Mouse (Mus musculus) midbrain, embryonic 13.5 days (tissue): ENCODE measurements around the gene Smarca2. TPM values are rescaled to one million over a fixed set of nuclear protein-coding genes. Genes with fewer than 3 reads are reported as not detected.
"Not testable (repeated sequence)": the region's sequence is repeated elsewhere in the genome, so short reads cannot be mapped to it uniquely, and the experiment has no call there.

Source experiments
- ATAC-seq: fragments of 200-750 bp; cut with Nextera tagmentation; 2 replicates; pipeline ENCODE4 v1.8.0; 2017; ENCODE audit warnings: mild to moderate bottlenecking, moderate TSS enrichment, moderate library complexity
- H3K27ac ChIP-seq: fragments of 300-500 bp; sonication (generic); 2 replicates; pipeline ENCODE4 v1.5.1; 2015; ENCODE audit warnings: inconsistent platforms, mild to moderate bottlenecking, moderate library complexity
- H3K27me3 ChIP-seq: fragments of 300-500 bp; sonication (generic); 2 replicates; pipeline ENCODE4 v1.6.1; 2015; ENCODE audit warnings: mild to moderate bottlenecking, inconsistent platforms
- H3K36me3 ChIP-seq: fragments of 300-500 bp; sonication (generic); 2 replicates; pipeline ENCODE4 v1.6.1; 2015; ENCODE audit warnings: mild to moderate bottlenecking, inconsistent platforms
- H3K4me1 ChIP-seq: fragments of 300-500 bp; sonication (generic); replicated peaks from 2 replicates; pipeline ENCODE4 v1.6.1; 2015; ENCODE audit warnings: inconsistent platforms
- H3K4me2 ChIP-seq: fragments of 300-500 bp; sonication (generic); replicated peaks from 2 replicates; pipeline ENCODE4 v1.6.1; 2015; ENCODE audit warnings: moderate library complexity, mild to moderate bottlenecking, inconsistent platforms
- H3K4me3 ChIP-seq: fragments of 300-500 bp; sonication (generic); replicated peaks from 2 replicates; pipeline ENCODE4 v1.5.1; 2015; ENCODE audit warnings: mild to moderate bottlenecking, inconsistent platforms
- H3K9ac ChIP-seq: fragments of 300-500 bp; sonication (generic); replicated peaks from 2 replicates; pipeline ENCODE4 v1.6.1; 2015; ENCODE audit warnings: mild to moderate bottlenecking, inconsistent platforms
- H3K9me3 ChIP-seq: fragments of 300-500 bp; sonication (generic); 2 replicates; pipeline ENCODE4 v1.6.1; 2016; ENCODE audit warnings: mild to moderate bottlenecking, inconsistent platforms
- WGBS: fragments of 180-500 bp; shearing (Covaris S2); methylation state at CpG from one replicate; pipeline ENCODE4 v1.1.7; 2015; 5-methylcytosine and 5-hydroxymethylcytosine counted together
- polyA plus RNA-seq: library from polyadenylated mRNA; unstranded; fragments of >200 nt; fragmentation: Nextera tagmentation; extraction: Ambion mirVana; gene quantifications from 2 replicates; pipeline ENCODE4 v1.2.1, GENCODE M21; 2015

Gene Smarca2
- polyA plus RNA-seq, 1 experiment from 2014 or later: 109 TPM

- no peaks in the 10 kb centered on the region for H3K27me3 ChIP-seq
- H3K9ac ChIP-seq: no peak overlapping the region
- H3K9me3 ChIP-seq: no peaks in the 10 kb centered on the region
- 93% methylated on average over 6 of the region's 6 CpGs for WGBS
- no peaks in the 10 kb centered on the region for H3K4me1 ChIP-seq
- no peak overlapping the region for H3K4me2 ChIP-seq
- H3K27ac ChIP-seq: no peak overlapping the region
- no peak overlapping the region for H3K4me3 ChIP-seq
- ATAC-seq: no peak
- H3K36me3 ChIP-seq: peaks cover 21% of the 10 kb centered on the region
Observed at GRCm38 (mm10) chr19:26670089-26670488, 65.2 kb downstream of the Smarca2 start.

GRCm38 (mm10) chr19:26671413-26671812 lies 66.6 kb downstream of the Smarca2 start:
- H3K9me3 ChIP-seq, H3K4me1 ChIP-seq, H3K27me3 ChIP-seq, H3K9ac ChIP-seq, H3K4me3 ChIP-seq, H3K27ac ChIP-seq, H3K4me2 ChIP-seq, ATAC-seq: not testable (repeated sequence)
- peaks cover 21% of the 10 kb centered on the region for H3K36me3 ChIP-seq

DNA sequence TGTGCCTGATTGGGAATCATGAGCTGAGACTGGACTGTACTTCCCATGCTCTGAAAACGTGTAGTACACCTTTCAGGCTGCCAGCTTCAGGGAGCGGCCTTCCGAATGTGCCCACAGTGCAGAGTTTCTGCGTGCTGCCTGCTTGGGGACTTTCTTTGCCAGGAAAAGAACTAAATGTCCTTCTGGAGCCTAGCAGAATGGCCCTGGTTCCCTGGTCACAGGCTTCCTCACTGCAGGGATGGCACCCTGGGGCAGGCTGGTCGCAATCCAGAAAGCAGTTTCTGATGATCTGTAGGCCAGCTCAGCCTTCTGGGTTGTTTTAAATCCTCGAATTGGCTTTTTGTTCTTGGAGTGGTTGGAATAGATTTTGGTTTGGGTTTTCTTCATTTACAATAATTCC lies 71.1 kb downstream of the Smarca2 start:
- Histone ChIP-seq H3K4me2 (no peak overlapping the region), H3K27me3 (no peaks in the 10 kb centered on the region), H3K4me3 (no peak overlapping the region), H3K9me3 (no peaks in the 10 kb centered on the region), H3K4me1 (peaks cover 17% of the 10 kb centered on the region), H3K9ac (no peak overlapping the region), H3K36me3 (peaks cover 21% of the 10 kb centered on the region), H3K27ac (no peak overlapping the region)
- no peak for ATAC-seq
- WGBS: 36% methylated on average over 6 of the region's 6 CpGs

DNA sequence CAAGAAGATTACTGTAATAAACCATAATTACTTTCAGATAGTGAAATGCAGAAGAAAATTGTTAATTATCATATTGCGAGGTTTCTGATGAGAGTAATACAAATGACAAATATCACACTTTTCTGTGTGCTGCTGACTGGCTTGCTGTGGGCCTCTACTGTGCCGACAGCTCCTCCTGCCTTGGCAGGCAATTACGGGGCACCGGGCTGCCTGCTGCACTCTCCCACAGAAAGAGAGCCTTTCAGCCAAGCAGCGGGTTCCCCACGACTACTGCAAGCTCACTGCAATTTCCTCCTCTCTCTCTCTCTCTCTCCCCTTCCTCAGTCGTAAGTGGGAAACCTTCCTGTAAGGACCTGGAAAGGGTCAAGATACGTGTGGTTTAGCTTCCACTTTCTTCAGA lies 73.7 kb downstream of the Smarca2 start:
- Histone ChIP-seq H3K4me3 (no peak overlapping the region), H3K27ac (no peak overlapping the region), H3K9ac (no peak overlapping the region), H3K4me2 (no peak overlapping the region), H3K36me3 (peaks cover 32% of the 10 kb centered on the region), H3K9me3 (no peaks in the 10 kb centered on the region), H3K4me1 (peaks cover 17% of the 10 kb centered on the region), H3K27me3 (no peaks in the 10 kb centered on the region)
- WGBS: 44% methylated on average over 8 of the region's 8 CpGs
- ATAC-seq: no peak

DNA sequence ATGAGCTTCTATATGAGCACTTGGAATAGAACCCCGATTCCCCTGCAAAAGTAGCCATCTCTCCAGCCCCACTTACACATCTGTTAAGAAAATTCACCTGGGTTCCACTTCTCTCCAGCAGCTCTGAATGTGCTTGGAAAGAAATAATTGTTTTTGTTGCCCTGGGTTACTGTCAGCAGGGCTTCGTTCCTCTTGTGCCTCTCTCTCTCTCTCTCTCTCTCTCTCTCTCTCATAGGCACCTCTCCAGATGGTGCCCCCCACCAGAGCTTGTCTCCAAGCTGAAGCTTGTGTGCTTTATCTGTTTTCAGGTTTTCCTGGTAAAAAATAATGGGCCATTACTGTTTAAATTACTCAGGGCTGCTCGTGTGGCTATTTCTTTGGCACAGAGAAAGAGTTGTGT lies 74.8 kb downstream of the Smarca2 start:
- Histone ChIP-seq H3K36me3 (peaks cover 28% of the 10 kb centered on the region), H3K9me3 (no peaks in the 10 kb centered on the region), H3K9ac (no peak overlapping the region), H3K27me3 (no peaks in the 10 kb centered on the region), H3K4me3 (no peak overlapping the region), H3K4me2 (no peak overlapping the region), H3K4me1 (peaks cover 17% of the 10 kb centered on the region), H3K27ac (no peak overlapping the region)
- 34% methylated on average over 3 of the region's 3 CpGs for WGBS
- no peak for ATAC-seq

DNA sequence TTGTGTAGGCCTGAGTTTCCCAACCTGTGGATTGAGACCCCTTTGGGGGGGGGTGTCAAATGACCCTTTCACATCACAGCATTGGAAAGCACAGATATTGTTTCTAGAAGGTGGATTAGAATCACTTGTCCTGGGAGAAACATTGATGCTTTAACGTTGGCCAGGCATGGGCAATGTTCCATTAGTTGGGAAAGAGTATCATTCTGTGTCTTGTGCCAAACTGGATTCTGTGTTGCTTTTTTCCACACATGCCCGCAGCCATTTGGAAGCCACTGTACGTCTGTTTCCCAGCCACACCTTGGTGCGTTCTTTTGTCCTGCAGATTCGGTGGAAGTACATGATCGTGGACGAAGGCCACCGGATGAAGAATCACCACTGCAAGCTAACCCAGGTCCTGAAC lies 76.7 kb downstream of the Smarca2 start:
- Histone ChIP-seq H3K4me2 (no peak overlapping the region), H3K9me3 (no peaks in the 10 kb centered on the region), H3K36me3 (peaks cover 27% of the 10 kb centered on the region), H3K27ac (no peak overlapping the region), H3K27me3 (no peaks in the 10 kb centered on the region), H3K4me3 (no peak overlapping the region), H3K4me1 (peaks cover 14% of the 10 kb centered on the region), H3K9ac (no peak overlapping the region)
- 95% methylated on average over 8 of the region's 8 CpGs for whole genome bisulfite sequencing
- no peak for ATAC-seq

- H3K36me3 ChIP-seq: peaks cover 22% of the 10 kb centered on the region
- no peak overlapping the region for H3K9ac ChIP-seq
- no peak for ATAC-seq
- no peak overlapping the region for H3K4me3 ChIP-seq
- no peak overlapping the region for H3K4me2 ChIP-seq
- H3K4me1 ChIP-seq: peaks cover 14% of the 10 kb centered on the region
- H3K27ac ChIP-seq: no peak overlapping the region
- no peaks in the 10 kb centered on the region for H3K27me3 ChIP-seq
- WGBS: 81% methylated on average over 4 of the region's 4 CpGs
- no peaks in the 10 kb centered on the region for H3K9me3 ChIP-seq
Observed at GRCm38 (mm10) chr19:26682130-26682529, 77.3 kb downstream of the Smarca2 start.

- Histone ChIP-seq H3K36me3 (peaks cover 22% of the 10 kb centered on the region), H3K4me1 (peaks cover 14% of the 10 kb centered on the region), H3K27ac (no peak overlapping the region), H3K4me2 (no peak overlapping the region), H3K27me3 (no peaks in the 10 kb centered on the region), H3K9me3 (no peaks in the 10 kb centered on the region), H3K9ac (no peak overlapping the region), H3K4me3 (no peak overlapping the region)
- ATAC-seq: no peak
- 87% methylated on average over 2 of the region's 2 CpGs for WGBS
Observed at GRCm38 (mm10) chr19:26682731-26683130, 77.9 kb downstream of the Smarca2 start.

- no peaks in the 10 kb centered on the region for H3K27me3 ChIP-seq
- 96% methylated on average over 8 of the region's 8 CpGs for WGBS
- no peaks in the 10 kb centered on the region for H3K9me3 ChIP-seq
- H3K36me3 ChIP-seq: peaks cover 22% of the 10 kb centered on the region
- H3K4me1 ChIP-seq: peaks cover 10% of the 10 kb centered on the region
- no peak overlapping the region for H3K4me2 ChIP-seq
- H3K9ac ChIP-seq: no peak overlapping the region
- no peak overlapping the region for H3K4me3 ChIP-seq
- no peak overlapping the region for H3K27ac ChIP-seq
- no peak for ATAC-seq
Observed at GRCm38 (mm10) chr19:26683731-26684130, 78.9 kb downstream of the Smarca2 start.

DNA sequence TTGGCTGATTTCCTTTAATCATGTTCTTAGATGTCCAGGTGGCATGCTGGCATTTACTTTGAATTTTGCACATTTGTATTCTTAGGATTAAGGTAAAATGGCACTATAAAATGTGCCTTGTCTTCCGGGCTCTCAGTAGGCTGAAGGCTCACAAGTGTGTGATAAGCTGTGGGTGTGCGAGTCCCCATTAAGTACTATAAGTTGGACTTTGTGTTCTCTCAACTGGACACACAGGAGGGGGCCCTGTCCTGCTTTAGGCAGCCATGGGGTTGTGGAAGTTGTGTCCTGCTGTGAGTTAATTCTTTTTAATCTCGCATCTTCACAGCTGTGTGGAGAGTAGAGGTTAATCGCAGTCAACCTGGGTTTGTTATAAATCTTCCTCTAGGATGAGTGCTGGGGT lies 85.7 kb downstream of the Smarca2 start:
- no peaks in the 10 kb centered on the region for H3K4me1 ChIP-seq
- no peaks in the 10 kb centered on the region for H3K27me3 ChIP-seq
- no peak overlapping the region for H3K4me3 ChIP-seq
- peaks cover 22% of the 10 kb centered on the region; the same call in 1 of the 2 replicates for H3K36me3 ChIP-seq
- no peak for ATAC-seq
- no peak overlapping the region for H3K9ac ChIP-seq
- H3K9me3 ChIP-seq: no peaks in the 10 kb centered on the region
- WGBS: 29% methylated on average over 4 of the region's 4 CpGs
- no peak overlapping the region for H3K4me2 ChIP-seq
- H3K27ac ChIP-seq: no peak overlapping the region

- no peak overlapping the region for H3K27ac ChIP-seq
- H3K9me3 ChIP-seq: no peaks in the 10 kb centered on the region
- 92% methylated on average over 4 of the region's 4 CpGs for WGBS
- no peak overlapping the region for H3K4me2 ChIP-seq
- H3K36me3 ChIP-seq: peaks cover 39% of the 10 kb centered on the region
- H3K4me3 ChIP-seq: no peak overlapping the region
- ATAC-seq: no peak
- no peaks in the 10 kb centered on the region for H3K27me3 ChIP-seq
- H3K4me1 ChIP-seq: no peaks in the 10 kb centered on the region
- H3K9ac ChIP-seq: no peak overlapping the region
Observed at GRCm38 (mm10) chr19:26697107-26697506, 92.3 kb downstream of the Smarca2 start.

GRCm38 (mm10) chr19:26704545-26705209 lies 99.8 kb downstream of the Smarca2 start:
- Histone ChIP-seq H3K4me1 (no peaks in the 10 kb centered on the region), H3K4me2 (no peak overlapping the region), H3K27ac (no peak overlapping the region), H3K4me3 (no peak overlapping the region), H3K27me3 (no peaks in the 10 kb centered on the region), H3K9ac (no peak overlapping the region), H3K9me3 (no peaks in the 10 kb centered on the region), H3K36me3 (peaks cover 8% of the 10 kb centered on the region; the same call in 1 of the 2 replicates)
- 88% methylated on average over 10 of the region's 10 CpGs for WGBS
- no peak for ATAC-seq

DNA sequence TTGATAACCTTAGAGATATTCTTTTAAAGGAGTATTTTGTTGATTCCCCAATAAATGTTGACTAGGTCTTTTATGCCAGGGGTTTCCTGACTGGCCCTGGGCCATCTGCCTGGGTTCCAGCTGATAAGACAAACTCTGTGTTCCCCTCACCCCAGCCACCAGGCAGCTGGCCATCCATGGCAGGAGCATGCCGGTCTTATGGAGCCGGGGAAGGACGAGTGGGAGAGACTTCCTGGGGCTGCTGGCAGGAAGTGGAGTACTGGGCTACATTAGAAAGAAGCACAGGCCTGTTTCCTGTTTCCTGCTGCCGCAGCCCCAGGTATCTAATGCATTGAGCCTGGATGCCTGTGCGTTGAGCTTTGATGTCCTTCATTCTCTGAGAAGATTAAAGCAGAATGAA lies 102.1 kb downstream of the Smarca2 start:
- no peak overlapping the region for H3K4me3 ChIP-seq
- no peaks in the 10 kb centered on the region for H3K4me1 ChIP-seq
- no peaks in the 10 kb centered on the region for H3K27me3 ChIP-seq
- WGBS: 70% methylated on average over 5 of the region's 5 CpGs
- no peaks in the 10 kb centered on the region for H3K9me3 ChIP-seq
- H3K27ac ChIP-seq: no peak overlapping the region
- no peak overlapping the region for H3K9ac ChIP-seq
- peaks cover 4% of the 10 kb centered on the region; the same call in 1 of the 2 replicates for H3K36me3 ChIP-seq
- H3K4me2 ChIP-seq: no peak overlapping the region
- ATAC-seq: no peak
